Mouse (Mus musculus) ovary, postnatal 14 days (tissue): ENCODE data around the gene Bok.

Experiments
- DNase-seq: peaks from one replicate; pipeline ENCODE4 v3.0.0; 2022; ENCODE audit warnings: low spot score

Gene Bok

GRCm38 (mm10) chr1:93742910-93743309 lies 57.5 kb downstream of the Bok start:
- DNase-seq = no peak
